Mouse (Mus musculus) hindbrain, embryonic 11.5 days (tissue): ENCODE measurements at regions not wholly inside any gene's neighbourhood (a gene's known extent, or its start where the extent isn't known, plus 50 kb on each side); places are given as distances from the start of the nearest gene placed in this dataset.
A peak's percentile ranks its signal among the peaks of the same experiment; 100 is the strongest.

Experiments
- ATAC-seq: fragments of 200-750 bp; cut with Nextera tagmentation; 2 replicates; pipeline ENCODE4 v1.8.0; 2017; ENCODE audit warnings: mild to moderate bottlenecking, moderate TSS enrichment, moderate library complexity; ENCODE audit not compliant: low FRiP score
- DNase-seq: peaks from one replicate; pipeline ENCODE4 v3.0.0-alpha.2; 2015; ENCODE audit warnings: low spot score
- H3K27ac ChIP-seq: fragments of 300-500 bp; sonication (generic); 2 replicates; pipeline ENCODE4 v1.5.1; 2014; ENCODE audit warnings: mild to moderate bottlenecking, low read depth, low read length
- H3K27me3 ChIP-seq: fragments of 300-500 bp; sonication (generic); 2 replicates; pipeline ENCODE4 v1.6.1; 2014; ENCODE audit warnings: mild to moderate bottlenecking, low read length, moderate library complexity, mixed read lengths; ENCODE audit not compliant: control insufficient read depth, insufficient read depth
- H3K36me3 ChIP-seq: fragments of 300-500 bp; sonication (generic); 2 replicates; pipeline ENCODE4 v1.6.1; 2014; ENCODE audit warnings: mild to moderate bottlenecking, low read length, moderate library complexity, mixed read lengths; ENCODE audit not compliant: control insufficient read depth, insufficient read depth
- H3K4me1 ChIP-seq: fragments of 300-500 bp; sonication (generic); replicated peaks from 2 replicates; pipeline ENCODE4 v1.6.1; 2014; ENCODE audit warnings: low read length, mixed read lengths; ENCODE audit not compliant: control insufficient read depth, insufficient read depth
- H3K4me2 ChIP-seq: fragments of 300-500 bp; sonication (generic); replicated peaks from 2 replicates; pipeline ENCODE4 v1.6.1; 2014; ENCODE audit warnings: mild to moderate bottlenecking, low read depth, low read length
- H3K4me3 ChIP-seq: fragments of 300-500 bp; sonication (generic); 2 replicates; pipeline ENCODE4 v1.5.1; 2014; ENCODE audit warnings: low read depth, low read length
- H3K9ac ChIP-seq: fragments of 300-500 bp; sonication (generic); 2 replicates; pipeline ENCODE4 v1.6.1; 2014; ENCODE audit warnings: low read depth, low read length
- H3K9me3 ChIP-seq: fragments of 300-500 bp; sonication (generic); 2 replicates; pipeline ENCODE4 v1.6.1; 2016; ENCODE audit warnings: low read length; ENCODE audit not compliant: control insufficient read depth
- WGBS: fragments of 180-500 bp; shearing (Covaris S2); extraction: QIAGEN DNeasy Blood & Tissue Kit; methylation state at CpG from one replicate; pipeline ENCODE4 v1.1.7; 2014; 5-methylcytosine and 5-hydroxymethylcytosine counted together

- no peak for DNase-seq
- no peak overlapping the region for H3K4me3 ChIP-seq
- no peaks in the 10 kb centered on the region for H3K4me1 ChIP-seq
- no peak overlapping the region for H3K27ac ChIP-seq
- H3K27me3 ChIP-seq: no peaks in the 10 kb centered on the region
- 87% methylated on average over 7 of the region's 7 CpGs for WGBS
- no peak overlapping the region for H3K4me2 ChIP-seq
- H3K9me3 ChIP-seq: no peaks in the 10 kb centered on the region
- no peaks in the 10 kb centered on the region for H3K36me3 ChIP-seq
- no peak overlapping the region for H3K9ac ChIP-seq
- ATAC-seq: no peak
These were observed 267.9 kb upstream of the Veph1 start for GRCm38 (mm10) chr3:66564268-66565245.

DNA sequence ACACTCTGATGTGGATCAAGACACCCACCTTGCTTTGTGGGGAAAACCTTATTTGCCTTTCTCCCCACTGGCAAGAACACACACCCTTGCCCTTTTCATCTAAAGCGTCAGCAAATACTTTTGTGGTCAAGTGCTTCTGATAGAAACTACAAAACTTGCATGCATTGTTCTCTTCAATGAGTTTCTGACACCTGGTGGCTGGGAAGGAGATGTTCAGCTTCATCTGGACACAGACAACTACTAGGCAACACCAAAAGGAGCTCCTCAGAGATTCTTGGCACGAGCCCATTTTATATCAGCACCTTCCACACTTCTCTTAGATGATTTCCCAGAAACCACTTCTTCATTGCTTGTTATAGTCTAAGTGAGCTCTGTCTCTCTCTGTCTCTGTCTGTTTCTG, 266.7 kb upstream of the Veph1 start:
- Histone ChIP-seq H3K36me3 (no peaks in the 10 kb centered on the region), H3K4me2 (no peak overlapping the region), H3K4me1 (no peaks in the 10 kb centered on the region), H3K9me3 (no peaks in the 10 kb centered on the region), H3K27ac (no peak overlapping the region), H3K27me3 (no peaks in the 10 kb centered on the region), H3K4me3 (no peak overlapping the region), H3K9ac (no peak overlapping the region)
- WGBS: 85% methylated on average over 2 of the region's 2 CpGs
- DNase-seq: no peak
- no peak for ATAC-seq

GRCm38 (mm10) chr3:66555538-66555937, 258.9 kb upstream of the Veph1 start:
- 92% methylated on average over 1 of the region's 1 CpGs for WGBS
- H3K4me2 ChIP-seq: no peak overlapping the region
- no peaks in the 10 kb centered on the region for H3K4me1 ChIP-seq
- H3K27ac ChIP-seq: no peak overlapping the region
- H3K9me3 ChIP-seq: no peaks in the 10 kb centered on the region
- no peaks in the 10 kb centered on the region for H3K27me3 ChIP-seq
- DNase-seq (no peak), ATAC-seq (no peak)
- no peak overlapping the region for H3K9ac ChIP-seq
- no peak overlapping the region for H3K4me3 ChIP-seq
- H3K36me3 ChIP-seq: no peaks in the 10 kb centered on the region

DNA sequence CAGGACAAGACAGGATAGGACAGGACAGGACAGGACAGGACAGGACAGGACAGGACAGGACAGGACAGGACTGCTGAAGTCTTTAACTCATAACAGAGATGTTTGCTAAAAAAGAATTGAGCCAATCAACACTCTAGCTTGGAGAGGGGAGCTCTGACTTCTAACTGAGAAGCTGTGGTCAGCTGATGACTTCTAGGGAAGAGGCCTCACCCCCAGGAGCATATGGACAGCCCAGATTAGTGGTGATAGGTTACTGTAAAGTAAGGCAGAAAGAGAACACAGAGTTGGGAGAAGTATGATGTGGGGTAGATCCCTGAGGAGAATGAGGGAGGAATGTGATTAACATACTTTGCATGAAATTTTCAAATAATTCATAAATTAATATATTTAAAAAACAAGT, 254.3 kb upstream of the Veph1 start:
- H3K9me3 ChIP-seq: no peaks in the 10 kb centered on the region
- no peak for DNase-seq
- no peaks in the 10 kb centered on the region for H3K36me3 ChIP-seq
- no peak overlapping the region for H3K4me3 ChIP-seq
- H3K9ac ChIP-seq: no peak overlapping the region
- no peak for ATAC-seq
- H3K4me1 ChIP-seq: no peaks in the 10 kb centered on the region
- no peak overlapping the region for H3K4me2 ChIP-seq
- H3K27me3 ChIP-seq: no peaks in the 10 kb centered on the region
- no peak overlapping the region for H3K27ac ChIP-seq

DNA sequence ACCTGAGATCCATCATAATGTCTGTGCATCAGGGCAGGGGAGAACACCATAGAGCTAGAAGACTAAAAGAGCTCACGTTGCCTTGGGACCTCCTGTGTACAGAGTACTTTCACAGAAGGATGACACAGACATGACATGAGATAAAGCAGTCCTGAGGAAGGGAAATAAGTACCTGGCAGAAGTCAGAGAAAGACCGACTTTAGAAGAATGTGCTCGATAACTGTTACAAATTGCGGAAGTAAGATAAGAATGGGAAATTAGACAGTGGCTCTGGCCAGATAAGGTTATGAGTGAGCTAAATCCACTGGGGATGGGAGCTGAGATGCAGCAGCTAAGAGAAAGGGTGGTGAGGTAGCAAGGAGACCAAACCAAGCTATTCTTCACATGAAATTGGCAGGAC, 249.9 kb upstream of the Veph1 start:
- no peaks in the 10 kb centered on the region for H3K4me1 ChIP-seq
- H3K27ac ChIP-seq: no peak overlapping the region
- H3K4me3 ChIP-seq: no peak overlapping the region
- no peaks in the 10 kb centered on the region for H3K27me3 ChIP-seq
- H3K9me3 ChIP-seq: no peaks in the 10 kb centered on the region
- ATAC-seq: no peak
- no peak overlapping the region for H3K9ac ChIP-seq
- WGBS: 89% methylated on average over 4 of the region's 4 CpGs
- no peak overlapping the region for H3K4me2 ChIP-seq
- DNase-seq: no peak
- no peaks in the 10 kb centered on the region for H3K36me3 ChIP-seq

- Histone ChIP-seq H3K4me3 (no peak overlapping the region), H3K9me3 (no peaks in the 10 kb centered on the region), H3K27ac (no peak overlapping the region), H3K4me1 (no peaks in the 10 kb centered on the region), H3K9ac (no peak overlapping the region), H3K27me3 (no peaks in the 10 kb centered on the region), H3K36me3 (no peaks in the 10 kb centered on the region), H3K4me2 (no peak overlapping the region)
- 79% methylated on average over 5 of the region's 5 CpGs for WGBS
- no peak for DNase-seq
- no peak for ATAC-seq
These were observed 247.7 kb upstream of the Veph1 start for GRCm38 (mm10) chr3:66544139-66544933.

DNA sequence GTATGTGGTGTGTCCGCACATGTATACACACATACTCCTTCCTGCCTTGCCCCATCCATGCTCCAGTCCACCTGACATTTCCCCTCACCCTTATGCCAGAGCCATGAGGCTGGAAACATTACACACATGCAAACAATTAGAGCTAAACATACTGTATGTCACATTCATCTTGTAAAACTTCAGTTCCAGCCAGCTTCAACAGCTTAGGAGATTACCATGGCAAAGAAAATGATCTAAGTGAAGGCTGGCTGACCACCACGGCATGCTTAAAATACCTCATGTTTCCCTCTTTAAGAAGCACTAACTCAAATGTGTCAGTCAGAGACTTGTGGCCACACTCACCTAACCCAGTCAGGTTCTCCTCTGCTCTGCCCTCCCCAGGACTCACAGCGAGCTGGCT, 246.2 kb upstream of the Veph1 start:
- no peaks in the 10 kb centered on the region for H3K4me1 ChIP-seq
- WGBS: 84% methylated on average over 3 of the region's 3 CpGs
- H3K27me3 ChIP-seq: no peaks in the 10 kb centered on the region
- DNase-seq: no peak
- H3K36me3 ChIP-seq: no peaks in the 10 kb centered on the region
- no peak overlapping the region for H3K4me3 ChIP-seq
- H3K9ac ChIP-seq: no peak overlapping the region
- H3K9me3 ChIP-seq: no peaks in the 10 kb centered on the region
- H3K4me2 ChIP-seq: no peak overlapping the region
- H3K27ac ChIP-seq: no peak overlapping the region
- no peak for ATAC-seq

GRCm38 (mm10) chr3:66537913-66538312, 241.3 kb upstream of the Veph1 start:
- Histone ChIP-seq H3K4me3 (no peak overlapping the region), H3K27ac (no peak overlapping the region), H3K4me2 (no peak overlapping the region), H3K9me3 (no peaks in the 10 kb centered on the region), H3K4me1 (no peaks in the 10 kb centered on the region), H3K36me3 (no peaks in the 10 kb centered on the region), H3K27me3 (no peaks in the 10 kb centered on the region), H3K9ac (no peak overlapping the region)
- DNase-seq: peak; percentile 6
- 60% methylated on average over 7 of the region's 7 CpGs for WGBS
- 0 out of 2 replicates have a peak, but pooled peaks have one; percentile 34 for ATAC-seq
